Mouse (Mus musculus): Measurements from ENCODE around the gene Ralgps1.

GRCm38 (mm10) chr2:33217425-33217794, 153.9 kb downstream of the Ralgps1 start:
- TF ChIP-seq POLR2A (IDR thresholded peaks at IDR 0.05; ENCODE audit: borderline replicate concordance, insufficient read depth, low read length) = no peak
- TF ChIP-seq CTCF (IDR thresholded peaks at IDR 0.05; ENCODE audit: borderline replicate concordance, insufficient read depth, low read depth, low read length) = no peak

All from cerebellum, adult 2 months (tissue).